Mouse (Mus musculus) heart, embryonic 13.5 days (tissue): ENCODE data around the gene Shkbp1. TPM values are rescaled to one million over a fixed set of nuclear protein-coding genes. Genes with fewer than 3 reads are reported as not detected.

Source experiments
- ATAC-seq: fragments of 200-750 bp; cut with Nextera tagmentation; 2 replicates; pipeline ENCODE4 v1.8.0; 2017; ENCODE audit warnings: moderate TSS enrichment; ENCODE audit not compliant: insufficient number of reproducible peaks, low FRiP score, low TSS enrichment; ENCODE audit errors: extremely low read depth
- H3K27ac ChIP-seq: fragments of 300-500 bp; sonication (generic); replicated peaks from 2 replicates; pipeline ENCODE4 v1.5.1; 2015; ENCODE audit warnings: moderate library complexity, mild to moderate bottlenecking, inconsistent platforms
- H3K27me3 ChIP-seq: fragments of 300-500 bp; sonication (generic); replicated peaks from 2 replicates; pipeline ENCODE4 v1.6.1; 2015; ENCODE audit warnings: mild to moderate bottlenecking, inconsistent platforms
- H3K36me3 ChIP-seq: fragments of 300-500 bp; sonication (generic); 2 replicates; pipeline ENCODE4 v1.6.1; 2015; ENCODE audit warnings: mild to moderate bottlenecking, inconsistent platforms
- H3K4me1 ChIP-seq: fragments of 300-500 bp; sonication (generic); 2 replicates; pipeline ENCODE4 v1.6.1; 2015; ENCODE audit warnings: inconsistent platforms
- H3K4me2 ChIP-seq: fragments of 300-500 bp; sonication (generic); 2 replicates; pipeline ENCODE4 v1.6.1; 2015; ENCODE audit warnings: inconsistent platforms, mild to moderate bottlenecking, moderate library complexity
- H3K4me3 ChIP-seq: fragments of 300-500 bp; sonication (generic); 2 replicates; pipeline ENCODE4 v1.5.1; 2015; ENCODE audit warnings: moderate library complexity, mild to moderate bottlenecking, inconsistent platforms
- H3K9ac ChIP-seq: fragments of 300-500 bp; sonication (generic); 2 replicates; pipeline ENCODE4 v1.6.1; 2015; ENCODE audit warnings: inconsistent platforms, mild to moderate bottlenecking, moderate library complexity
- H3K9me3 ChIP-seq: fragments of 300-500 bp; sonication (generic); 2 replicates; pipeline ENCODE4 v1.6.1; 2016; ENCODE audit warnings: inconsistent platforms
- WGBS: fragments of 180-500 bp; shearing (Covaris S2); methylation state at CpG from one replicate; pipeline ENCODE4 v1.1.7; 2015; ENCODE audit warnings: mixed read lengths; 5-methylcytosine and 5-hydroxymethylcytosine counted together
- polyA plus RNA-seq: library from polyadenylated mRNA; unstranded; fragments of >200 nt; fragmentation: Nextera tagmentation; extraction: Ambion mirVana; gene quantifications from 2 replicates; pipeline ENCODE4 v1.2.1, GENCODE M21; 2015

Shkbp1 gene
- polyA plus RNA-seq, 1 experiment from 2014 or later, result 32.2 TPM

GRCm38 (mm10) chr7:27331854-27332253 lies 24.0 kb downstream of the Shkbp1 start:
- Histone ChIP-seq H3K27ac (peak overlapping the region; percentile 88), H3K27me3 (peaks cover 97% of the 10 kb centered on the region), H3K4me1 (peaks cover 75% of the 10 kb centered on the region), H3K4me2 (peak overlapping the region; percentile 91), H3K36me3 (peaks cover 13% of the 10 kb centered on the region), H3K9me3 (no peaks in the 10 kb centered on the region), H3K9ac (peak overlapping the region; percentile 89), H3K4me3 (peak overlapping the region; percentile 68)
- ATAC-seq, result no peak
- 4% methylated on average over 8 of the region's 8 CpGs for WGBS

- peak overlapping the region; percentile 89 for H3K9ac ChIP-seq
- WGBS, result 1% methylated on average over 8 of the region's 8 CpGs
- H3K9me3 ChIP-seq, result no peaks in the 10 kb centered on the region
- ATAC-seq, result no peak
- peak overlapping the region; percentile 88 for H3K27ac ChIP-seq
- peaks cover 97% of the 10 kb centered on the region for H3K27me3 ChIP-seq
- H3K4me1 ChIP-seq, result peaks cover 76% of the 10 kb centered on the region
- peak overlapping the region; percentile 68 for H3K4me3 ChIP-seq
- H3K4me2 ChIP-seq, result peak overlapping the region; percentile 91
- H3K36me3 ChIP-seq, result peaks cover 16% of the 10 kb centered on the region
Measured at GRCm38 (mm10) chr7:27331541-27331851, 24.3 kb downstream of the Shkbp1 start.

GRCm38 (mm10) chr7:27330709-27331540 lies 24.9 kb downstream of the Shkbp1 start:
- peak overlapping the region; percentile 88 for H3K27ac ChIP-seq
- H3K9ac ChIP-seq, result peak overlapping the region; percentile 89
- H3K9me3 ChIP-seq, result no peaks in the 10 kb centered on the region
- H3K27me3 ChIP-seq, result peaks cover 97% of the 10 kb centered on the region
- peak; percentile 71 for ATAC-seq
- H3K4me2 ChIP-seq, result peak overlapping the region; percentile 91
- H3K36me3 ChIP-seq, result peaks cover 19% of the 10 kb centered on the region
- WGBS, result 2% methylated on average over 39 of the region's 39 CpGs
- H3K4me1 ChIP-seq, result peaks cover 76% of the 10 kb centered on the region
- H3K4me3 ChIP-seq, result peak overlapping the region; percentile 68

- Histone ChIP-seq H3K9me3 (no peaks in the 10 kb centered on the region), H3K4me3 (peak overlapping the region; percentile 68), H3K4me1 (peaks cover 76% of the 10 kb centered on the region), H3K4me2 (peak overlapping the region; percentile 91), H3K36me3 (peaks cover 20% of the 10 kb centered on the region), H3K9ac (no peak overlapping the region), H3K27ac (no peak overlapping the region), H3K27me3 (peaks cover 98% of the 10 kb centered on the region)
- ATAC-seq, result no peak
- 17% methylated on average over 17 of the region's 17 CpGs for WGBS
Measured at GRCm38 (mm10) chr7:27329981-27330380, 25.8 kb downstream of the Shkbp1 start.

- no peak for ATAC-seq
- H3K9me3 ChIP-seq, result no peaks in the 10 kb centered on the region
- peak overlapping the region; percentile 51 for H3K9ac ChIP-seq
- H3K4me3 ChIP-seq, result peak overlapping the region; percentile 36
- H3K36me3 ChIP-seq, result peaks cover 25% of the 10 kb centered on the region
- H3K27me3 ChIP-seq, result peaks cover 98% of the 10 kb centered on the region
- H3K27ac ChIP-seq, result no peak overlapping the region
- H3K4me1 ChIP-seq, result peaks cover 71% of the 10 kb centered on the region
- H3K4me2 ChIP-seq, result peak overlapping the region; percentile 91
- 6% methylated on average over 45 of the region's 45 CpGs for WGBS
Measured at GRCm38 (mm10) chr7:27329326-27329947, 26.4 kb downstream of the Shkbp1 start.

- no peak overlapping the region for H3K9ac ChIP-seq
- WGBS, result 33% methylated on average over 16 of the region's 16 CpGs
- H3K27me3 ChIP-seq, result peaks cover 98% of the 10 kb centered on the region
- peaks cover 33% of the 10 kb centered on the region for H3K36me3 ChIP-seq
- no peak for ATAC-seq
- H3K4me1 ChIP-seq, result peaks cover 63% of the 10 kb centered on the region
- H3K9me3 ChIP-seq, result no peaks in the 10 kb centered on the region
- no peak overlapping the region for H3K27ac ChIP-seq
- H3K4me3 ChIP-seq, result no peak overlapping the region
- no peak overlapping the region for H3K4me2 ChIP-seq
Measured at GRCm38 (mm10) chr7:27328648-27329047, 27.2 kb downstream of the Shkbp1 start.

- Histone ChIP-seq H3K4me2 (no peak overlapping the region), H3K4me3 (no peak overlapping the region), H3K9ac (no peak overlapping the region), H3K4me1 (peaks cover 60% of the 10 kb centered on the region), H3K27ac (no peak overlapping the region), H3K9me3 (no peaks in the 10 kb centered on the region), H3K36me3 (peaks cover 38% of the 10 kb centered on the region), H3K27me3 (peaks cover 99% of the 10 kb centered on the region)
- no peak for ATAC-seq
- WGBS, result 74% methylated on average over 11 of the region's 11 CpGs
Measured at GRCm38 (mm10) chr7:27328161-27328560, 27.7 kb downstream of the Shkbp1 start.

- H3K9ac ChIP-seq, result no peak overlapping the region
- peaks cover 99% of the 10 kb centered on the region for H3K27me3 ChIP-seq
- 84% methylated on average over 8 of the region's 8 CpGs for WGBS
- no peak overlapping the region for H3K27ac ChIP-seq
- peaks cover 44% of the 10 kb centered on the region for H3K36me3 ChIP-seq
- no peak overlapping the region for H3K4me3 ChIP-seq
- H3K9me3 ChIP-seq, result no peaks in the 10 kb centered on the region
- no peak overlapping the region for H3K4me2 ChIP-seq
- H3K4me1 ChIP-seq, result peaks cover 53% of the 10 kb centered on the region
- ATAC-seq, result no peak
Measured at GRCm38 (mm10) chr7:27327500-27327899, 28.3 kb downstream of the Shkbp1 start.

GRCm38 (mm10) chr7:27326101-27326880 lies 29.5 kb downstream of the Shkbp1 start:
- Histone ChIP-seq H3K4me2 (peak overlapping the region; percentile 57), H3K27me3 (peaks cover 99% of the 10 kb centered on the region), H3K27ac (no peak overlapping the region), H3K4me1 (peaks cover 41% of the 10 kb centered on the region), H3K9me3 (no peaks in the 10 kb centered on the region), H3K4me3 (peak overlapping the region; percentile 31), H3K9ac (peak overlapping the region; percentile 15; the same call in 1 of the 2 replicates), H3K36me3 (peaks cover 51% of the 10 kb centered on the region)
- no peak for ATAC-seq
- 37% methylated on average over 34 of the region's 34 CpGs for WGBS

GRCm38 (mm10) chr7:27325697-27326096 lies 30.1 kb downstream of the Shkbp1 start:
- peaks cover 35% of the 10 kb centered on the region for H3K4me1 ChIP-seq
- ATAC-seq, result no peak
- peaks cover 99% of the 10 kb centered on the region for H3K27me3 ChIP-seq
- no peaks in the 10 kb centered on the region for H3K9me3 ChIP-seq
- H3K27ac ChIP-seq, result no peak overlapping the region
- H3K36me3 ChIP-seq, result peaks cover 53% of the 10 kb centered on the region
- peak overlapping the region; percentile 57 for H3K4me2 ChIP-seq
- 6% methylated on average over 24 of the region's 24 CpGs for WGBS
- peak overlapping the region; percentile 31 for H3K4me3 ChIP-seq
- peak overlapping the region; percentile 15 for H3K9ac ChIP-seq

- no peak overlapping the region for H3K27ac ChIP-seq
- 45% methylated on average over 18 of the region's 20 CpGs for WGBS
- no peaks in the 10 kb centered on the region for H3K9me3 ChIP-seq
- ATAC-seq, result no peak
- no peak overlapping the region for H3K4me3 ChIP-seq
- H3K4me1 ChIP-seq, result peaks cover 27% of the 10 kb centered on the region
- peak overlapping the region; percentile 7; the same call in 1 of the 2 replicates for H3K9ac ChIP-seq
- peaks cover 55% of the 10 kb centered on the region for H3K36me3 ChIP-seq
- H3K27me3 ChIP-seq, result peaks cover 92% of the 10 kb centered on the region
- H3K4me2 ChIP-seq, result no peak overlapping the region
Measured at GRCm38 (mm10) chr7:27324928-27325327, 30.9 kb downstream of the Shkbp1 start.
